Mouse (Mus musculus) hematopoietic stem cell, adult 5-6 weeks (primary cell): Measurements from ENCODE around the gene B3glct. TPM values are rescaled to one million over a fixed set of nuclear protein-coding genes. Genes with fewer than 3 reads are reported as not detected.

ENCODE experiments used
- ATAC-seq, 2 experiments: fragments of 125-278 bp in 1 of 2; replicated peaks in 1 of 2; 2 replicates each; pipeline ENCODE4 v1.8.0; 2016 to 2017; ENCODE audit warnings: inconsistent platforms in 2 of 2, mild to moderate bottlenecking in 2 of 2, moderate number of reproducible peaks in 2 of 2, low read depth in 1 of 2, moderate TSS enrichment in 1 of 2; ENCODE audit not compliant: low FRiP score in 2 of 2, poor library complexity in 2 of 2, severe bottlenecking in 2 of 2, insufficient read depth in 1 of 2, low TSS enrichment in 1 of 2
- total RNA-seq: library from RNA; stranded (forward); fragments of 172-1452, 232-1000 nt; gene quantifications from 2 replicates; pipeline ENCODE4 v1.2.3, GENCODE M21; 2017

The B3glct gene
- total RNA-seq, 1 experiment from 2014 or later: 7.9 TPM

- 0 out of 4 replicates have a peak, but pooled peaks of 1 of the 2 experiments have one; percentile 46 for ATAC-seq
Measured at GRCm38 (mm10) chr5:149790087-149790486, 112.1 kb downstream of the B3glct start.

GRCm38 (mm10) chr5:149810071-149810470 is 132.0 kb downstream of the B3glct start:
- ATAC-seq: no peak

GRCm38 (mm10) chr5:149811835-149812234 is 133.8 kb downstream of the B3glct start:
- no peak for ATAC-seq

Other genes with a start within 250 kb of the B3glct start
- gene Tex26, start 238.6 kb upstream of the B3glct start, total RNA-seq: not detected in 2 replicates
- 0.38 TPM in 1 of 2 replicates, not detected in the other for gene Wdr95, start 149.6 kb upstream of the B3glct start, total RNA-seq
- gene Hsph1, start 41.9 kb upstream of the B3glct start, total RNA-seq: 27.9 and 40.5 TPM in 2 replicates